Mouse (Mus musculus): ENCODE results near the gene Cyp19a1.
A peak's percentile ranks its signal among the peaks of the same experiment; 100 is the strongest.

Gene Cyp19a1

GRCm38 (mm10) chr9:54268010-54268409, at the start of gene Cyp19a1:
Gene Cyp19a1 (minus strand): TSS chr9:54268110.
- no peak for DNase-seq

- DNase-seq: no peak
Observed at GRCm38 (mm10) chr9:54316363-54316762, 48.5 kb upstream of the Cyp19a1 start.

GRCm38 (mm10) chr9:54308751-54309358, 40.9 kb upstream of the Cyp19a1 start:
- DNase-seq: no peak

- no peak for DNase-seq
Observed at GRCm38 (mm10) chr9:54308209-54308608, 40.3 kb upstream of the Cyp19a1 start.

GRCm38 (mm10) chr9:54301255-54301654, 33.3 kb upstream of the Cyp19a1 start:
- DNase-seq: no peak

- DNase-seq: no peak
Observed at GRCm38 (mm10) chr9:54299792-54300191, 31.9 kb upstream of the Cyp19a1 start.

- DNase-seq: no peak
Observed at GRCm38 (mm10) chr9:54299389-54299788, 31.5 kb upstream of the Cyp19a1 start.

- DNase-seq: no peak
Observed at GRCm38 (mm10) chr9:54287804-54288203, 19.9 kb upstream of the Cyp19a1 start.

GRCm38 (mm10) chr9:54286331-54286987, 18.5 kb upstream of the Cyp19a1 start, which contains the start of gene Gldn:
Gene Gldn (plus strand): TSS chr9:54286486.
- DNase-seq: no peak

GRCm38 (mm10) chr9:54279046-54279589, 11.2 kb upstream of the Cyp19a1 start:
- no peak for DNase-seq

GRCm38 (mm10) chr9:54275283-54275682, 7.4 kb upstream of the Cyp19a1 start:
- DNase-seq: no peak

GRCm38 (mm10) chr9:54270889-54271288, 3.0 kb upstream of the Cyp19a1 start:
- DNase-seq: no peak

- DNase-seq: no peak
Observed at GRCm38 (mm10) chr9:54269987-54270386, 2.1 kb upstream of the Cyp19a1 start.

GRCm38 (mm10) chr9:54264754-54265153, 3.2 kb downstream of the Cyp19a1 start:
- no peak for DNase-seq

- DNase-seq: no peak
Observed at GRCm38 (mm10) chr9:54244869-54245665, 22.8 kb downstream of the Cyp19a1 start.

- no peak for DNase-seq
Observed at GRCm38 (mm10) chr9:54227580-54227979, 40.3 kb downstream of the Cyp19a1 start.

- no peak for DNase-seq
Observed at GRCm38 (mm10) chr9:54216511-54216910, 51.4 kb downstream of the Cyp19a1 start.

- no peak for DNase-seq
Observed at GRCm38 (mm10) chr9:54214881-54215280, 53.0 kb downstream of the Cyp19a1 start.

- no peak for DNase-seq
Observed at GRCm38 (mm10) chr9:54194790-54195189, 73.1 kb downstream of the Cyp19a1 start.

GRCm38 (mm10) chr9:54191435-54191834, 76.5 kb downstream of the Cyp19a1 start:
- no peak for DNase-seq

- no peak for DNase-seq
Observed at GRCm38 (mm10) chr9:54182484-54182883, 85.4 kb downstream of the Cyp19a1 start.

GRCm38 (mm10) chr9:54181330-54181729, 86.6 kb downstream of the Cyp19a1 start:
- DNase-seq: peak in 1 of 2 experiments; percentile 6

- no peak for DNase-seq
Observed at GRCm38 (mm10) chr9:54180216-54180615, 87.7 kb downstream of the Cyp19a1 start.
